Mouse (Mus musculus) inflammation-experienced regulatory T-cells, adult 6 months (primary cell): Measurements from ENCODE around the gene Plekhj1. TPM values are rescaled to one million over a fixed set of nuclear protein-coding genes. Genes with fewer than 3 reads are reported as not detected.

Experiments
- ATAC-seq: one replicate; pipeline ENCODE4 v1.8.0; 2017
- polyA plus RNA-seq, 3 experiments: library from polyadenylated mRNA; unstranded; fragments of 100-300 nt; shearing (Covaris generic); gene quantifications; one replicate each; pipeline ENCODE4 v1.2.1; 2017

The Plekhj1 gene
- polyA plus RNA-seq, 3 experiments from 2014 or later: 127 to 149 (median 146) TPM

DNA sequence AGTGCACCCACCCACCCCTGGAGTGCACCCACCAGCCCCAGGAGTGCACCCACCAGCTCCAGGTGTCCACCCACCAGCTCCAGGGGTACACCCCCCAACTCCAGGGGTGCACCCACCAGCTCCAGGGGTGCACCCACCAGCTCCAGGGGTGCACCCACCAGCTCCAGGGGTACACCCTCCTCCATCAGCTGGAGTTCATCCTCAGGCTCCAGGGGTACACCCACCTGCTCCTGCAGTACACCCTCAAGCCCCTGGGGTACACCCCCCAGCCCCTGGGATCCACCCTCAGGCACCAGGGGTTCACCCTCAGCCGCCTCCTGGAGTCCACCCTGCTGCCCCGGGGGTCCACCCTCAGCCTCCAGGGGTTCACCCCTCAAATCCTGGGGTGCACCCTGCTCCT is 5.9 kb upstream of the Plekhj1 start:
- ATAC-seq: no peak

DNA sequence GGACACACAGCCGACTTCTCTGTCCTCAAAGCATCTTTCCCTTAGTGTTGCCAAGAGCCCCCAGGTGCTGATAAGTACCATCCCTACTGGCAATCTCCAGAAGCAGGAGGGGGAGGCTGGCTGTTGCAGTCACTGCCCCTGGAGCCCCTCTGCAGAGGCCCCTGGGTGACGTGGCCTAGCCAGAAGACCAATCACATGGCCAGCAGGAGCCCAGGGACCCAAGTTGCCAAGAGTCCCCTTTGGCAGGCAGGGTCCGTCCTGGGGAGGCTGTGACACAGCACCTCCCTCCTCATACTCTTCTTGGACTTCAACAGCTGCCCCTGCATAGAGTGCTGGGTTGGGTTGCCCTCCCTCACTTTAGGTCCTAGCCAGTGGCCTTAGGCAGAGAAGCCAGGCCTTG is 4.6 kb upstream of the Plekhj1 start:
- ATAC-seq: no peak

- ATAC-seq: no peak
Measured at GRCm38 (mm10) chr10:80802204-80802912, 3.9 kb upstream of the Plekhj1 start.

GRCm38 (mm10) chr10:80799070-80799566 is 692 bp upstream of the Plekhj1 start:
- no peak for ATAC-seq

GRCm38 (mm10) chr10:80797186-80798149 is 958 bp downstream of the Plekhj1 start:
- ATAC-seq: no peak

GRCm38 (mm10) chr10:80796307-80796848 is 2.0 kb downstream of the Plekhj1 start:
- ATAC-seq: no peak

DNA sequence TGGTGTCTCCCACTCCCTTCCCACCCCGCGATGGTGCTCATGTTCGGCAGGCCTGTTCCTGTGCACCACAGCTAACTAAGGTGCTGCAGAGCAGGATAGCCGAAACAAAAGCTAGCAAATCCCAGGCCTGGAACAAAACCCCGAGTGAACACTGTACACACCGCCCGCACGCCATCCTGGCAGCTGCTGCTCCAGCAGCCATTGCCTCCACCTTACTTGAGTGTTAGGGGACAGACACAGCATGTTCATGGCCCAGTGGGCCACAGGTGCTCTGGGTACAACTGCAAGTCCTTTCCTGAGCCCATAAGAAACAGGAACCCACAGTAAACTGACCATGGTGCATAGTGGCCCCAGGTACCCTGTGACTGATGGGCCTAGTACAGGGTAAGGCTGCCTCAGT is 3.7 kb downstream of the Plekhj1 start:
- ATAC-seq: no peak

GRCm38 (mm10) chr10:80793803-80794202 is 4.6 kb downstream of the Plekhj1 start:
- no peak for ATAC-seq

DNA sequence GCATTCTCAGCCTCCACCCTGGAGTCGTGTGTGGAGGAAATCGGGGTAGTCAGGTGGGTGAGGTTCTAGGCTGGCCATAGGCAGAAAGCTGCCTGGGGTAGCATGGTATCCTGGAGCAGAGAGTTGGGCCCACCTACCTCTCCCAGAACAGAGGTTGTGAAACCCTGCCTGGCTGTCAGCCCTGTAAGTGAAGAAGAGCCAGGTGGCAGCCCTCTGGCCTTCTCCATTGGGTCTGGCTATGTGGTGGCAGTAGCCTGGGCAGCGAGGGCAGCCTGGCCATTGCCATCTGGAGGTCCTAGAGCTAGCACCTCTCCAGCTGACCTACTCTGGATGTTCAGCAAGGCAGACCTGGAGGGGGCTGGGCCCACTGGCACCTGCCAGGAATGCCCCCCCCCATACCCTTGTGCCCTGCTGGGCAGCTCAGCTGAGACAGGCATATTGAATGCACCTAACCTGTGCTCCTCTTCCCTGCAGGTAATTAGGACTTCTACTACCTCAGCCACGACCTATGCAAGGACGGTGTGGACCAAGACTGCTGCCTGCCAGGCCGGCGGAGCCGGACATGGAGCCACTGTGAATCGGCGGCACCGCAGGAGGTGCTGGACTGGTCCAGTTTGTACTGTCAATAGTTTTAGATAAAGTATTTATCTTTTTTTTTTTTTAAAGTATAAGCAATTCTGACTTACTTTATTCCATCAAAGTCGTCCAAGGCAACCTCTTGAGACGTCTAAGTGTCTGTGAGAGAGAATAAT is 5.2 kb downstream of the Plekhj1 start:
- ATAC-seq: no peak

DNA sequence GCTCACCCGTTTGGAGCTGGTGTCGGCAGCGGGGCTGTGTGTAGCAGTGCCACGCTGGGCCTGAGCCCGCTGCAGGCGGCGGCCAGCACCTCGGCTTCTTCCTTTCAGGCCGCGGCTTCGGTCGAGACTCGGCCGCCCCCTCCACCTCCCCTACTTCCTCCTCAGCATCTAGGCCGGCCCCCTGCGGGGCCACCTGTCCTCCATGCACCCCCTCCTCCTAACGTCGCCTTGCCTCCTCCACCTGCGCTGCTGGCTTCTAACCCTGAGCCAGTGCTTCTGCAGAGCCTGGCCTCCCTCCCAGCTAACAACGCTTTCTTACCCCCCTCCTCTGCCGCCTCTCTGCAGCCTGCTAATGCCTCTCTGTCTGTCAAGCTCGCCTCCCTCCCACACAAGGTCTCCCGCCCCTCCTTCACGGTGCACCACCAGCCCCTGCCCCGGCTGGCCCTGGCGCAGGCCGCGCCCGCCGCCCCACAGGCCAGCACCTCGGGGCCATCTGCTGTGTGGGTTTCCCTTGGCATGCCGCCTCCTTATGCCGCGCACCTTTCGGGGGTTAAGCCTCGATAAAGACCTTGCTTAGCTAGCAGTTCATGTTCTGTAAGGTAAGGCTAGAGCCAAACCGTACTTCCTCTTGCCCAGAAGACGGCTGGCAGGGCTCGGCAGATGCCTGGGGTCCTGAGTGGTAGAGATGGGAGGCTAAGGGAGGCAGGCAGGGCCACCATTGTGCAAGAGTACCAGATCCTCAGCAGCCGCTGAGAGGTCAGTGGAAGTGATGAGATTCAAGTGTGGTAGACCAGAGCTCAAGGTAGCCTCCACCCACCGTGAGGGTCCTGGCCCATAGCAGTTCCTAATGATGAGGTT is 6.0 kb downstream of the Plekhj1 start:
- ATAC-seq: peak; percentile 44

GRCm38 (mm10) chr10:80791476-80792174 is 6.8 kb downstream of the Plekhj1 start:
- ATAC-seq: no peak

- ATAC-seq: no peak
Measured at GRCm38 (mm10) chr10:80790761-80791404, 7.5 kb downstream of the Plekhj1 start.

GRCm38 (mm10) chr10:80787517-80787916 is 10.9 kb downstream of the Plekhj1 start:
- no peak for ATAC-seq

- no peak for ATAC-seq
Measured at GRCm38 (mm10) chr10:80785963-80786362, 12.5 kb downstream of the Plekhj1 start.

- ATAC-seq: no peak
Measured at GRCm38 (mm10) chr10:80784871-80785270, 13.6 kb downstream of the Plekhj1 start.

DNA sequence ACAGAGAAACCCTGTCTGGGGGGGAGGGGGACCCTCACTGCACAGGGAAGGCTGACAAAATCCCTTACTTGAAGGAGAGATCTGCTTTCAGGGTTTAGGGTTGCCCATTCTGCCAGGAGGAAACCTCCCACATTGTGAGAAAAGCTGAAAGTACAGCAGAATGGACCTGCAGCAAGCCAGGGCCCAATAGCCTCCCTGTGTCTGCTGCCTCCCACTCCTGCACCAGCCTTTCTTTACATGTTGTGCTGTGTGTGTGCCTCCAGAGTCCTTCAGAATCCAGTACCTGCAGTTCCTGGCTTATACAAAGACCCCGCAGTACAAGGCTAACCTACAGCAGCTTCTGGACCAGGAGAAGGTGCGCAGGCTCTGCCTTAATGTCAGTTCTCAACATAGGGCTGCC is 14.1 kb downstream of the Plekhj1 start:
- no peak for ATAC-seq

- ATAC-seq: no peak
Measured at GRCm38 (mm10) chr10:80779565-80779964, 18.9 kb downstream of the Plekhj1 start.

DNA sequence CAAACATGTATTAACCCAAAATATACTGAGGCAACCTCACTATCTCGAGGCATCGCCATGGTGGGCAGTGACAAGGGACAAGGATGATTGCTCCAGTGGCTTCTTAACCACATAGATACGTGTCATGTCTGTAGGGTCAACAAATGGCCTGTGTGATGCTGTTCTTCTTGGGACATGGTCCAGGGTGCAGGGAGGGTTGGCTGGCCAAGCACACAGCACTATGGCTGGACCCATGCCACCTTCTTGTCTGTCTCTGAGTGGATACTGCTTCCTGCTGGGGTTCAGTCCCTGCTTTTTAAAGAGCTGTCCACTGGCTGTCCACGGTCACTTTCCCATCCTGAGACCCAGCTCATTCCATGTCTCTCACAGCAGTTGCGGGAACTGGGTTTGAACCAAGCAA is 21.3 kb downstream of the Plekhj1 start:
- ATAC-seq: no peak

GRCm38 (mm10) chr10:80776358-80776869 is 22.0 kb downstream of the Plekhj1 start:
- ATAC-seq: no peak

- no peak for ATAC-seq
Measured at GRCm38 (mm10) chr10:80775731-80776130, 22.7 kb downstream of the Plekhj1 start.
